Mouse (Mus musculus): Measurements from ENCODE around the gene Pptc7.

Pptc7 gene

DNA sequence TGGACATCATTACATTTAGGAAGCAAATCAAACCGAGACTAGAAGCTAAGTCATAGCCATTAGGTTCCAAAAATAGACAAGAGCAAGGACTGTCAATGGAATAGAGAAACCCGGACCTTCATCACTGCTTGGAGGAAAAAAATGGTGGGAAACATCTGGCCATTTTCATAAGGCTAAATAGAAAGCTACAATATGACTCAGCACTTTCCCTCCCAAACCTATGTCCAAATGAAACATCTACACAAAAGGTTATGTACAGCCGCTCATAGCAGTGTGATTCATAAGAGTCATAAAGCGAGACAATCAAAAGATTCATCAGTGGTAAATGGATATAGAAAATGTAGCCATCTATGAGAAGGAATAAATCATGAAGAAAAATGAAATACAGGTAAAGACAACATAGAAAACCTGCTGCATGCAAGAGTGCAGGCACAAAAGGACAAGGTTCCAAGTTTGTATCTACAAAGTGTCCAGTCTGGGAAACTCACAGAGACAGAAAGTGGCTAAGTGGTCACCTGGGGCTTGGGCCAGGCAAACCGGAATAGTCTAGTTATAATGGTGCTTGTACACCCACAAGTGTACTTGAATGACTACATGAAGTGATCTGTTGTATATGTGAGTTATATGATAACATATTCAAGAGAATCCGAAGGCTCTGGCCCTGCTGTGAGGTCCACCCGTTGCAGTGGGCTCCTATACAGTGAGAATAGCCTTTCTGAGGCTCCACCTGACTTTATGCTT is 52.6 kb downstream of the Pptc7 start:
- no peak for DNase-seq

DNA sequence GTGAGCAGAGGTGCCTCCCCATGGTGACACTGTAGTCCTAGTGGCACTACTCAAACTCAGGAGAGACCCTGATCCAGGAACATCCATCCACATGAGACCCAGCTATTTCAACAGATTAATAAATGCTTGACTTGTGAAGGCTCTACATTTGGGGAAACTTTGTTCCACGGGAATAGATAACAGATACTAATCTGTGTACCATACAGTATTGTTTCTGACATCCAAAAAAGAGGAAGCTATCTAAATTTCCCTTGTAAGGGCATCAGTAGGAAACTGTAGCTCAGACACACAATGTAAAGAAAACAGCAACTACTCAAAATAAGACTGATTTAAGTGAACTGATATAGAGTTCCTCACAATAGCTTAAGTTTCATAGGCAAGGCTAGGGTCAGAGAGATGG is 58.7 kb downstream of the Pptc7 start:
- no peak for DNase-seq

DNA sequence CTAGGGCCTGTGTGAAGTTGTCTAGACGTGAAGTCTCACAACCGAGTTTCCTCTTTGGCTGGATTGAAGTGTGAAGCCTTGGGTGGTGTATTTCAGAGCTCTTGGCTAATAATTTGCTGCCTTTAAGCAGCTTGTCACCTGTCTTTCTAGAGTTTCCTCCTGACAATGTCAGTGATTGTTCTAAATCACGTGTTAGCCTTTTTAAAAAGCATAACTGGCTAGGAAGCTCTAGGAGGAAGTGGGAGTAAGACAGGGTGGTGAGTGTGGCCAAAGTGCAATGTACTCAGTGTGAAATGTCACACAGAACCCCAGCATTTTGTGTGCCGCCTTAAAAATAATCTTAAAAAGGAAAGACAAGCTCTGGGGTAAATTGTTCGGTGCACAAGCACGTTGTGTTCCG is 59.6 kb downstream of the Pptc7 start:
- no peak for DNase-seq

- DNase-seq: peak; percentile 78
Measured at GRCm38 (mm10) chr5:122344260-122344659, 60.1 kb downstream of the Pptc7 start.

- no peak for DNase-seq
Measured at GRCm38 (mm10) chr5:122345777-122346176, 61.6 kb downstream of the Pptc7 start.

DNA sequence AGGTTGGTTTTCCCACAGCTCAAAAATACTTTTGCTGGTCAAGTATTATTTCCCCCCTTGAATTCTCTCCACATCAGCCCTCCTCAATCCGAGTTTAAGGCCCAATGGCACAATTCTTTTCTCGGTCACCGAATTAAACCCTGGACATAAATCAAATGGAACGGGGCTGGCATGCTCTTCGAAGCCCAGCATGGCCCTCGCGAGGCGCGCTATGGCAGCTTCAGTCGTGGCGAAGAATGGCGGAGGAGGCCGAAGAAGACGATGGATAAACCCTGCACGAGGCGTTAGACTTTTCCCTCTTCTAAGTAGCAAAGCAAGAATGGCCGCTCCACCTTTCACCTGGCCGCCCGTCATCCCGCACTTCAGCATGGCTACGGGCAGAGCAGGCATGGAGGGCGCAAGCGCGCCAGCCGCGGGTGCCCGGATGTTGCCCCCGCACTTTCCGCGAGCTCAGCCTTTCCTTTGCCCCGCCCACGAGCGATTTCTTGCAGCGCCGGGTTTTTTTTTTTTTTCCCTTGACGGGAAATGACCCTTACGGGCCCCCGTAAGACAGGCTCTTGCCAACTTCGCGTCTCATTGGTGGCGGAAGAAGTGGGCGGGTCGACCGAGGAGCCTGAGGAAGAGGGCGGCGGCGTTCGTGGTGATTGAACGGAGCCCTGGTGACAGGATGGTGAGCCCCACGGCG is 69.8 kb downstream of the Pptc7 start, which contains the start of the genes Rad9b and Vps29:
Gene Rad9b (minus strand): TSS at position 427 of the 685 bp plus-strand sequence.
Gene Vps29 (plus strand): TSS at position 563 of the 685 bp plus-strand sequence.
- DNase-seq: peak; percentile 98

DNA sequence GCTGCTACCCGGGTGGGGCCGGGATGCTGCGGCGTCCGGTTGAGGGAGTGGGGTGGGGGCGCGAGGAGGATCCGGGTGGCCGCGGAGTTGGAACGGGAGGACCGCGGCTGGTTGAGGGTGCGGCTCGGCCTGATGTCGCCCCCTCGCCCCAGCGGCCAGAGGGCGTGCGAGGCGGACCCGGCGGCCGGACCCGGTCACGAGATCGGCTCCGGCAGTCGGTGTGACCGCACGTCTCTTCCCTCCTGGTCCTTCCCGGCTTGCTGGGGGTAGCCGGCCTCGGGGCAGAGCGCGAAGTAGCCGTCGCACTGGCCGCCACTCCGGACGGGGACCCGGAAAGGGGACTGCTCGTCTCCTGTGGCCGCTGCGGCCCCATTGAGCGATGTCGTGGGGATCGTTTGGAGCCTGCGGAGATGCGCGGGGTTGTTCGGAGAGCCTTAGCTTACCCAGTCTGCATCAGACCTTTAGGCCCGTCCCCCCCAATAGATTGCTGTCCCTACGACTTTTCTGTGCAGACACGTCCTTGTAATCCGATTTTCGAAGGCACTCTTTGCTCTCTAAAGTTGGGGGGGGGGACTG is 70.4 kb downstream of the Pptc7 start:
- DNase-seq: no peak

- no peak for DNase-seq
Measured at GRCm38 (mm10) chr5:122371591-122372191, 87.5 kb downstream of the Pptc7 start, which contains the start of gene Gpn3. Gene Gpn3 (plus strand): TSS chr5:122371876.

DNA sequence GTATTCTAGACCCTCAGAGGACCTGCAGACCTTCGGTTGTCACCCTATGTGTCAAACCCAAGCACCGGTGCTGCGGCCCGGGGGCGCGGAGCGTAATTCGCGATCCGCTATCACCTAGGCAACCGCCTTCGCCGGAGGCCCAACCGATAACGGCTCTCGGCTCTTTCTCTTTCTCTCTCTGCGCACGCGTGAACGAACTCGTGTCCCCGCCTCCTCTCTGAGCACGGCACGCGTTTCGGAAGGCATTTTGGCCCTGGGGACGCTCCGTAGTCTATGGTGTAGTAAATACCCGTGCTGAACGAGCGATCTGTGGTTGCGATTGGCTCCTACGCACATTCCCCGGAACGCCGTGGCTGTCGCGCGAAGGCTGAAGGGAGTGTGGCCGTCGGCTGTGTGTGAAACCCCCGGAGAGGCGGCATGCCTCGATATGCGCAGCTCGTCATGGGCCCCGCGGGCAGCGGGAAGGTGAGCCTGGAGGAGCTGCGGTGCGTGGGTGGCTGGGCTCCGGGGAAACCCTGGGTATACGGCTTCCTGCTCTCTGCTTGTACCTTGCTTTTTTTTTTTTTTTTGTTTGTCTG is 88.1 kb downstream of the Pptc7 start, which contains the start of gene Fam216a:
Gene Fam216a (minus strand): TSS at position 173 of the 578 bp plus-strand sequence.
- DNase-seq: peak; percentile 99

DNA sequence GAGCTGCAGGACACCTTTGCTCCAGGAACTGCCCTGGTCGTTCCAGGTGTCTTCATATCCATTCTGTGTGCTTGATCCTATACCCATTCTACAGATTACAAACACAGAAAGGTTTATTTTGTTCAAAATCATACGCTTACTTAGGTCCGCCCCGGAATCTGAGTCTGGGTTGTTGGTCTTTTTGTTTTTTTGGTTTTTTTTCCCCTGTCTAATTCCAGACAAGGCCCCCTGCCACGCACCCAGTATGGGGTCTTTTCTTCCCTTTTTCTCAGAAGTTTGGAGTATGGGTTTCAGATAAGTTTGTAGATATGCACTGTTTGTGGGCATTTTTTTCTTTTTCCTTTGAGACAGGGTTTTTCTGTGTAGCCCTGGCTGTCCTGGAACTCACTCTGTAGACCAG is 88.7 kb downstream of the Pptc7 start:
- DNase-seq: no peak

Measured in kidney, adult 18-20 months (tissue).